Mouse (Mus musculus): Measurements from ENCODE around the gene Pabpc4. TPM values are rescaled to one million over a fixed set of nuclear protein-coding genes. Genes with fewer than 3 reads are reported as not detected.

Pabpc4 gene
- 51.3 and 53.8 TPM in 2 replicates for polyA plus RNA-seq (2015; fragmentation: Nextera tagmentation; extraction: Ambion mirVana)

DNA sequence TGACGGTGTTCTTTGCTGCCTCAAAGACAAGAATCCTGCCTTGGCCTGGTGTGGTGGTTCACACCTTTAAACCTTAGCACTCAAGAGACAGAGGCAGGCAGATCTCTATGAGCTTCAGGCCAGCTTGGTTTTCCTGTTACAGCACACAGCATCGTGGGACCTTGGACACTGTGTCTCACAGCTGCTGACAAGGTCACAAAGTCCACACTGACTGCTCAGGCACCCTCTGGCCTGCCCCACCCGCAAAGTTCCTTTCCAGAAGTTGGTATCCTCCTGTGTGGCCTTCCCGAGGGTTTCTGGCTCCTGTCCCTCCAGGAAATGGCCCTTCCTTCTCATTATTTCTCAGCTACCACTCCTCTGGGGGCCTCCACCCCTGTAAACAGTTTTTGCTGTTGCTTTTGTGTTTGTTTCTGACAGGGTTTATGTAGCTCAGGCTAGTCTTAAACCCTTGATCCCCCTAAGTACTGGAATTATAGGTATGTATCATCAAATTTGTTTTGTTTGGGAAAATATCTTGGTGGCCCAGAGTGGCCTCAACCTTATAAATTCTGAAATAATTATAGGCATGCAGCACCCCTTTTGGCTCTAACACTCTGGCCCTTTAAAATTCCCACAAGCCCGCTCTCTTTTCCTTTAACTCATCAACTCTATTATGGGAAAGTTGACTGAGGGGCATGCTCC, at the start of gene Pabpc4:
Gene Pabpc4, plus strand, starts transcription at position 631 of the 681 bp plus-strand sequence.
- H3K27me3 ChIP-seq, result no peaks in the 10 kb centered on the region
- H3K36me3 ChIP-seq, result no peaks in the 10 kb centered on the region
- H3K4me2 ChIP-seq, result no peak within 1 kb of the TSS
- no peak within 1 kb of the TSS for H3K4me3 ChIP-seq
- ATAC-seq (replicated peaks; ENCODE audit: insufficient number of reproducible peaks, insufficient read depth, low FRiP score, low read depth), result no peak
- peaks cover 14% of the 10 kb centered on the region for H3K4me1 ChIP-seq (replicated peaks)
- no peak within 1 kb of the TSS for H3K9ac ChIP-seq
- WGBS, result 63% methylated on average over 5 of the region's 5 CpGs
- H3K27ac ChIP-seq, result no peak within 1 kb of the TSS
- no peaks in the 10 kb centered on the region for H3K9me3 ChIP-seq (replicated peaks)

DNA sequence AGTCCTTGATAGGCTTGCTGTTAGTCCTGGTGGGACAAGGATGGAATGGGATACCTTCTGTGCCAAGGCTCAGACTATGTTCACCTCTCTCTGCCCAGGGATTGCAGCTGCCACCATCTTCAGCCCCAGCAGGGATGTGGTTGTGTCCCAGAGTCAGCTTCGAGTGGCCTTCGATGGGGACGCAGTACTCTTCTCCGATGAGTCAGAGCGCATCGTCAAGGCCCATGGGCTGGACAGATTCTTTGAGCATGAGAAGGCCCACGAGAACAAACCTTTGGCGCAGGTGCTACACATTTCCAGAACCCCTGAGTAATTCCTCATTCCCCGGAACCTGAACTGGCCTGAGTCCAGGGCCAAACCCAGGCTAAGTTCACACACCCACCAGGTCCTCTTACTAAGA, 48.2 kb upstream of the Pabpc4 start:
- Histone ChIP-seq H3K4me3 (no peak overlapping the region), H3K4me1 (replicated peaks) (no peaks in the 10 kb centered on the region), H3K9ac (no peak overlapping the region), H3K9me3 (replicated peaks) (no peaks in the 10 kb centered on the region), H3K36me3 (no peaks in the 10 kb centered on the region), H3K27ac (no peak overlapping the region), H3K27me3 (peaks cover 37% of the 10 kb centered on the region), H3K4me2 (no peak overlapping the region)
- no peak for ATAC-seq (replicated peaks; ENCODE audit: insufficient number of reproducible peaks, insufficient read depth, low FRiP score, low read depth)
- 92% methylated on average over 9 of the region's 9 CpGs for WGBS

DNA sequence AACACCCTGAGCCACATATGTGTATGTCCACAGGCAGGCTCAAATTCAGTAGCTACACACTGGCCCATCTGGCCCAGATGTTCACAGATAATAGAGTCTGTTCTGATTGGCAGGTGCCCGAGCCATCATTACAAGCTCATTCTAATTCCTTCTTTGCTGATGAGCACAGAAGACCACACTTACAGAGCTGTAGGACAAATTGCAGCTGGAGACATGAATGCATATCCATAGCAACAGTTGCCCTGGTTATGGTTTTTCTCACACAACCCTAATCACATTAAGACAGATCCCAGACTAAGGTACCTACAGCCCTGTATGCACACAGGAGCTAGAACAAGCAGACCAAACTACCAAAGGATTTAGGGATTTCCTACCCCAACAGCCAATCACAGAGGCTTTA, 46.8 kb upstream of the Pabpc4 start:
- H3K27ac ChIP-seq, result no peak overlapping the region
- 73% methylated on average over 1 of the region's 1 CpGs for WGBS
- ATAC-seq (replicated peaks; ENCODE audit: insufficient number of reproducible peaks, insufficient read depth, low FRiP score, low read depth), result no peak
- H3K4me1 ChIP-seq (replicated peaks), result peaks cover 6% of the 10 kb centered on the region
- no peak overlapping the region for H3K4me2 ChIP-seq
- no peaks in the 10 kb centered on the region for H3K9me3 ChIP-seq (replicated peaks)
- H3K36me3 ChIP-seq, result no peaks in the 10 kb centered on the region
- H3K4me3 ChIP-seq, result no peak overlapping the region
- peaks cover 35% of the 10 kb centered on the region for H3K27me3 ChIP-seq
- H3K9ac ChIP-seq, result no peak overlapping the region

DNA sequence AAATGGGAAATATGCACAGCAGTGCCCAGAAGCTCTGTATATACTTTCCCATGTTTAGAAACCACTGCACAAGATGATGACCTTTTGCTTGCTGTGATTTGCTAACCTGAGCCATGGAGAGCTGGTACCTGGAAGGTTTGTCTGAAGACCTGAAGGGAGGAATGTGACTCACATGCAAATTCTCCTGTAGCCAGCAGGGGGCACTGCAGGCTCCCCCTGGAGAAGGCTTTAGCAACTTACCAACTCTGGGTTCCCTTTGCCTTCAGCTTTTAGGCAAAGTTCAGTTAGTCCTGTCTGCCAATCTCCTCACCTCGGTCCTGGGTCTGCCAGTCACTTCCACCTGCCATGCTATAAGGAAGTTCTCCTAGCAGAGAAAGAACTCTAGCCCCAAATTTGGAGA, 45.4 kb upstream of the Pabpc4 start:
- Histone ChIP-seq H3K4me2 (no peak overlapping the region), H3K4me1 (replicated peaks) (peaks cover 7% of the 10 kb centered on the region), H3K36me3 (no peaks in the 10 kb centered on the region), H3K9ac (no peak overlapping the region), H3K27me3 (peaks cover 31% of the 10 kb centered on the region), H3K9me3 (replicated peaks) (no peaks in the 10 kb centered on the region), H3K27ac (no peak overlapping the region), H3K4me3 (no peak overlapping the region)
- no peak for ATAC-seq (replicated peaks; ENCODE audit: insufficient number of reproducible peaks, insufficient read depth, low FRiP score, low read depth)
- 20% methylated on average over 1 of the region's 1 CpGs for WGBS

DNA sequence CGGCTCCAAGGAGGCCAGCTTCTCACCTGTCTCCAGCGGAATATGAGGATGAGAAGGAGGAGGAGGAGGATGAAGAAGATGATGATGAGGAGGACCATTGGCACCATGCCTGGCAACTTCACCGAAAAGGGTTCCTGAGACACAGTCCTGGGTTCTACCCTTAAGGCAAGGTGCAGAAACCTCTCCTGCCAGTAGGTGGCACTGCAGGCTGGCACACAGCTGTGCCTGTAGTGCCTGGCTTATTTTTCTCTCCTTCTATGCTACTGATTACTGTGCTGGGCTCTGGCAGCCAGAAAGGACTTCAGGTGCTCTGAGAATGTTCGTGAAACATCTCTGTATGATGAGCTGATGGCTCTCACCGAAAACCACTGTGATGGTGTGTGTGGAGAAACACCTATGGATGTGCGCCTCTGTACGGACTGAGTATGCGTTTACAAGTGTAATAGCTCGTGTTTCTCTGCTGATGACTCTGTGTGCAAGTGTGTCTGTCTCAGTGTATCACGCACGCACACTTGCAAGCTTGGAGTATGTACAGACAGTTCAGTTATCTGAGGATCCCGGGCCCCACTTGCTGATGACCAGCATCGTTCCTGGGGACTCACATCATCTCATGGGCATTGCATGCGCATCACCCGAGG, 42.3 kb upstream of the Pabpc4 start:
- peaks cover 8% of the 10 kb centered on the region for H3K4me1 ChIP-seq (replicated peaks)
- H3K27ac ChIP-seq, result peak overlapping the region; percentile 5; the same call in 1 of the 2 replicates
- 62% methylated on average over 15 of the region's 15 CpGs for WGBS
- H3K9me3 ChIP-seq (replicated peaks), result no peaks in the 10 kb centered on the region
- no peak overlapping the region for H3K4me3 ChIP-seq
- H3K27me3 ChIP-seq, result peaks cover 16% of the 10 kb centered on the region
- H3K36me3 ChIP-seq, result no peaks in the 10 kb centered on the region
- H3K4me2 ChIP-seq, result no peak overlapping the region
- ATAC-seq (replicated peaks; ENCODE audit: insufficient number of reproducible peaks, insufficient read depth, low FRiP score, low read depth), result peak; percentile 77
- no peak overlapping the region for H3K9ac ChIP-seq

DNA sequence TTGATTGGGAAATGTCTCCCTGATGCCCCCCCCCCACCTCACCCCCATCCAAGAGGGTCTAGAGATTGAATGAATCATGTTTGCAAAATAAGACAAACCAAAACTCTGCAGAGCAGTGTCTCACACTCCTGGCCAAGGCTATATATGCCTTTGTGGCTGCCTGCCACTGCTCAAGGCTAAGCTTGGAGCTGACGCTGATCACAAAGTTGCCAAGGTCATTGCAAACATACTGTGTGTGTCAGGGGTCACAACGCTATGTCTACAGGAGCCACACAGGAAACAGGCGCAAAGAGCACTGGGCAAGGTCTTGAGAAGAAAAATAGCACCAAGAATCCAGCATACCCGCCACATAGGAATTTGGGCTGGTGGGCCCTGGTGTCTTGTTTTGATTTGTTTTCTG, 41.5 kb upstream of the Pabpc4 start:
- Histone ChIP-seq H3K4me3 (no peak overlapping the region), H3K27me3 (peaks cover 15% of the 10 kb centered on the region), H3K9me3 (replicated peaks) (no peaks in the 10 kb centered on the region), H3K9ac (no peak overlapping the region), H3K27ac (peak overlapping the region; percentile 5; the same call in 1 of the 2 replicates), H3K4me2 (no peak overlapping the region), H3K4me1 (replicated peaks) (peaks cover 12% of the 10 kb centered on the region), H3K36me3 (no peaks in the 10 kb centered on the region)
- no peak for ATAC-seq (replicated peaks; ENCODE audit: insufficient number of reproducible peaks, insufficient read depth, low FRiP score, low read depth)
- 62% methylated on average over 4 of the region's 4 CpGs for WGBS

DNA sequence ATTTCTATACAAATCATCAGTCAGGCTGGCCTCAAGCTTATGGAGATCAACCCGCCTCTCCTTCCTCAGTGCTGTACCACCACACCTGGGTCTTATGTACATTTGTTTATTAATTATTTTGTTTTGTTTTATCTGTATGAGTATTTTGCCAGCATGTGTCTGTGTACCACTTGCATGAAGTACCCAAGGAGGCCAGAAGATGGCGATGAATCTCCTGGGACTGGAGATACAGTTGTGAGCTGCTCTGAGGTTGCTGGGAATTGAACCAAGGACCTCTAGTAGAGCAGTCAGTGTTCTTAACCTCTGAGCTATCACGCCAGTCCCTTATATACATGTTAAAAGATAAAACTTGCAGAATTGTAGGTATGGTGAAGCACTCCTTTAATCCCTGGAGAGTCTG, 38.8 kb upstream of the Pabpc4 start:
- Histone ChIP-seq H3K9ac (no peak overlapping the region), H3K4me3 (no peak overlapping the region), H3K27ac (no peak overlapping the region), H3K4me2 (no peak overlapping the region), H3K4me1 (replicated peaks) (peaks cover 37% of the 10 kb centered on the region), H3K36me3 (no peaks in the 10 kb centered on the region), H3K9me3 (replicated peaks) (no peaks in the 10 kb centered on the region), H3K27me3 (peaks cover 7% of the 10 kb centered on the region)
- 61% methylated on average over 3 of the region's 3 CpGs for WGBS
- ATAC-seq (replicated peaks; ENCODE audit: insufficient number of reproducible peaks, insufficient read depth, low FRiP score, low read depth), result no peak

DNA sequence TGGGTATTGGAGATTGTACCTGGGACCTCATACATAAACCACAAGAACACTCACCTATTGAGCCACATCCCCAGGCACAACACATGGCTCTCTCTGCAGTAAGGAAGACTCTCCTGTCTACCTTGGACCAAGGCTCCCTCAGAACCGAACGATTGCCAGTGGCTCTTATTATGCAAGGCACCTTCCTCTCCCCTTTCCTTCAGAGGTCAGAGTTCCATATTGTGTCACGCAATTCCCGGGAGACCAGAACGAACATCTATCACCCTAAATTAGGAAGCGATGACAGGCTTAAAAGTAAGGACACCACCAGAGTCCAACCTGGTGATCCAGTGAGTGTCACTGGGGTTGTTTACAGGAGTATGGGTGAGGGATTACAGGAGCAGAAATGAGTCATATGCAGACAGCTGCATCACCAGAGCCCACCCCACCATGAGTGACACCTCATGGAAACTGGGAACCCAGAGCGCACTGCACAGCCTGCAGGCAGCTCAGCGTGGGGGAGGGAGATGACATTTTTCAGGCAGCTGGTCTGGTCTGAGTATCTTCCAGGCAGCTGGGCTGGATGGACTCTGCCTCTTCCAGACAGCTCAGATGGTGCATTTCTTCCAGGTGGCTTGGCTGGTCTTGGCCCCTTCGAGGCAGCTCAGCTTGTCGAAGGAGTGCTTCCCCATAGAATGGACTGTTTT, 36.3 kb upstream of the Pabpc4 start:
- Histone ChIP-seq H3K4me3 (no peak overlapping the region), H3K9me3 (replicated peaks) (no peaks in the 10 kb centered on the region), H3K9ac (no peak overlapping the region), H3K4me1 (replicated peaks) (peaks cover 41% of the 10 kb centered on the region), H3K27me3 (0 out of 2 replicates have a peak, but pooled peaks cover 6% of the 10 kb centered on the region), H3K27ac (peak overlapping the region; percentile 25; the same call in 1 of the 2 replicates), H3K4me2 (no peak overlapping the region), H3K36me3 (no peaks in the 10 kb centered on the region)
- peak; percentile 37; the same call in 1 of the 2 replicates for ATAC-seq (replicated peaks; ENCODE audit: insufficient number of reproducible peaks, insufficient read depth, low FRiP score, low read depth)
- WGBS, result 35% methylated on average over 10 of the region's 10 CpGs

DNA sequence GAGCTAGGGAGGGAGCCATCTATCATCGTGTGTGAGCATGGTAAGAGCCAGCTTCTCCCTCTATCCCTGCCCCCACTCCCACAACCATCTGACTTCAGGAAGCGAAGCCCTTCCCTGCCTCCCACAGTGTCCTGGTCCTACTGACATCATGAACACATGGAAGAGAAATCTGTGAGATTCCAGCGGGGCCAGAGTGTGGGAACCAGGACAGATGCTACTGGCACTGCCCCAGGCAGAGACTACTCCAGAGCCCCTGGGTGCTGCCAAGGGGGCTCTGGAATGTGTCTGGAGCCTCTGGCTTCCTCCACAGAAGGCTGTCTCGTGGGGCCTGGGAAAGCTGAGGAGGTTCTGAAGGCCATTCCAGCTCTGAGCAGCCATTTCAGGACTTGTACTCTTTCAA, 34.4 kb upstream of the Pabpc4 start:
- ATAC-seq (replicated peaks; ENCODE audit: insufficient number of reproducible peaks, insufficient read depth, low FRiP score, low read depth), result peak; percentile 54
- Histone ChIP-seq H3K9ac (no peak overlapping the region), H3K27ac (peak overlapping the region; percentile 59), H3K4me2 (no peak overlapping the region), H3K36me3 (no peaks in the 10 kb centered on the region), H3K9me3 (replicated peaks) (no peaks in the 10 kb centered on the region), H3K4me3 (no peak overlapping the region), H3K27me3 (0 out of 2 replicates have a peak, but pooled peaks cover 6% of the 10 kb centered on the region), H3K4me1 (replicated peaks) (peaks cover 45% of the 10 kb centered on the region)
- 20% methylated on average over 4 of the region's 4 CpGs for WGBS

DNA sequence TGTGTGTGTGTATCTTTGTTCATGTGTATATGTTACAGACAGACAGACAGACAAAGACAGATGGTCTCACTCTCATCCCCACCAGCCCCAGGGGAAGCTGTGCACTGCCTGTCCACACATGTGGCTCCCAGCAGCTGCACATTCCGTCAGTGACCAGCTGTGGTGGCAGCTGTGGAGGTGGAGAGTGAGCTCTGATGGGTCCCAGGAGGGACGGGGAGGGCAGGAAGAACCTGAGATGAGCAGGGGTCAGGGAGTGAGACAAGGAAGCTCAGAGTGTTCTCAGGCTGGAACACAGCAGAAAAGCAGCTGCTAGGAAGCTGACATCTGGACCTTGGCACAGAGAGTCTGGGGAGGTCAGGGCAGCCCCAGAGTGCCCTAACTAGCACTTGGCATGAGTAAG, 33.9 kb upstream of the Pabpc4 start:
- Histone ChIP-seq H3K4me3 (no peak overlapping the region), H3K36me3 (no peaks in the 10 kb centered on the region), H3K9ac (no peak overlapping the region; the same call in 1 of the 2 replicates), H3K9me3 (replicated peaks) (no peaks in the 10 kb centered on the region), H3K4me2 (no peak overlapping the region), H3K27me3 (0 out of 2 replicates have a peak, but pooled peaks cover 6% of the 10 kb centered on the region), H3K4me1 (replicated peaks) (peaks cover 51% of the 10 kb centered on the region), H3K27ac (peak overlapping the region; percentile 59)
- ATAC-seq (replicated peaks; ENCODE audit: insufficient number of reproducible peaks, insufficient read depth, low FRiP score, low read depth), result peak; percentile 27; the same call in 1 of the 2 replicates
- WGBS, result 23% methylated on average over 2 of the region's 2 CpGs

DNA sequence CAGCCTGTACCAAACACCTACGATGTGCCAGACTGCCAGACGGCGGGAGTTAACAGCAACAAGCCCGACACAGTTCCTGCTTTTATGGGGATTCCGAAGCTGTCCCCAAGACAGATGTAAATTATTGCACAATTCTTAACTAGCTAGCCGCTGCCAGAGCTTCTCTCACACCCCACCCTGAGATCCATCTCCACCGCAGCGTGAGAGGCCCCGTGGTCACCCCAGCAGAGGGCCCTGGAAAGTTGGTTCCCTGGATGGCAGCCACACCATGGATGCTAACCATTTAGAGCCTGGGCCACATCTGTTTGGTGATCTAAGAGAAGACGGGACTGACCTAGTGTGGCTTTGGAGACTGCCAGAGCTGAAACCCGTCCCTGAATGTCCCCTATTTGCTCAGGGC, 33.0 kb upstream of the Pabpc4 start:
- Histone ChIP-seq H3K9me3 (replicated peaks) (no peaks in the 10 kb centered on the region), H3K27me3 (0 out of 2 replicates have a peak, but pooled peaks cover 6% of the 10 kb centered on the region), H3K4me1 (replicated peaks) (peaks cover 59% of the 10 kb centered on the region), H3K4me2 (no peak overlapping the region), H3K36me3 (no peaks in the 10 kb centered on the region), H3K9ac (no peak overlapping the region), H3K27ac (no peak overlapping the region), H3K4me3 (no peak overlapping the region)
- no peak for ATAC-seq (replicated peaks; ENCODE audit: insufficient number of reproducible peaks, insufficient read depth, low FRiP score, low read depth)
- WGBS, result 64% methylated on average over 11 of the region's 11 CpGs
